Mouse (Mus musculus): Measurements from ENCODE around the gene Folr2. TPM values are rescaled to one million over a fixed set of nuclear protein-coding genes. Genes with fewer than 3 reads are reported as not detected.

Gene Folr2
- total RNA-seq, 2 experiments from 2014 or later = 6.4 to 9.1 TPM

GRCm38 (mm10) chr7:101867482-101867881 is 10.5 kb upstream of the Folr2 start:
- DNase-seq (ENCODE audit: low spot score in 2 of 2) = no peak

GRCm38 (mm10) chr7:101866491-101867265 is 9.7 kb upstream of the Folr2 start:
- no peak for DNase-seq (ENCODE audit: low spot score in 2 of 2)

GRCm38 (mm10) chr7:101863415-101863814 is 6.4 kb upstream of the Folr2 start, which contains the start of gene Anapc15:
Gene Anapc15, plus strand, starts transcription at chr7:101863715.
- DNase-seq (ENCODE audit: low spot score in 2 of 2) = no peak

- no peak for DNase-seq (ENCODE audit: low spot score in 2 of 2)
Measured at GRCm38 (mm10) chr7:101862291-101862690, 5.3 kb upstream of the Folr2 start.

- DNase-seq (ENCODE audit: low spot score in 2 of 2) = no peak
Measured at GRCm38 (mm10) chr7:101860978-101861377, 4.0 kb upstream of the Folr2 start.

GRCm38 (mm10) chr7:101858362-101858761 is 1.4 kb upstream of the Folr2 start:
- no peak for DNase-seq (ENCODE audit: low spot score in 2 of 2)

GRCm38 (mm10) chr7:101853816-101854215 is 3.2 kb downstream of the Folr2 start:
- no peak for DNase-seq (ENCODE audit: low spot score in 2 of 2)

GRCm38 (mm10) chr7:101852846-101853245 is 4.1 kb downstream of the Folr2 start:
- no peak for DNase-seq (ENCODE audit: low spot score in 2 of 2)

GRCm38 (mm10) chr7:101851689-101852088 is 5.3 kb downstream of the Folr2 start:
- DNase-seq (ENCODE audit: low spot score in 2 of 2) = no peak

- DNase-seq (ENCODE audit: low spot score in 2 of 2) = no peak
Measured at GRCm38 (mm10) chr7:101847934-101848333, 9.1 kb downstream of the Folr2 start.

- DNase-seq (ENCODE audit: low spot score in 2 of 2) = no peak
Measured at GRCm38 (mm10) chr7:101844186-101844585, 12.8 kb downstream of the Folr2 start.

GRCm38 (mm10) chr7:101837606-101838471 is 19.2 kb downstream of the Folr2 start, which contains the start of gene Inppl1:
Gene Inppl1, minus strand, starts transcription at chr7:101838229.
- DNase-seq (ENCODE audit: low spot score in 2 of 2) = peak; percentile 56 to 84

GRCm38 (mm10) chr7:101837154-101837605 is 19.8 kb downstream of the Folr2 start:
- no peak for DNase-seq (ENCODE audit: low spot score in 2 of 2)

- DNase-seq (ENCODE audit: low spot score in 2 of 2) = peak; percentile 54 to 77
Measured at GRCm38 (mm10) chr7:101836271-101837153, 20.5 kb downstream of the Folr2 start.

- no peak for DNase-seq (ENCODE audit: low spot score in 2 of 2)
Measured at GRCm38 (mm10) chr7:101835457-101836109, 21.4 kb downstream of the Folr2 start.

GRCm38 (mm10) chr7:101834903-101835302 is 22.1 kb downstream of the Folr2 start:
- DNase-seq (ENCODE audit: low spot score in 2 of 2) = no peak

GRCm38 (mm10) chr7:101833916-101834584 is 22.9 kb downstream of the Folr2 start:
- no peak for DNase-seq (ENCODE audit: low spot score in 2 of 2)

- no peak for DNase-seq (ENCODE audit: low spot score in 2 of 2)
Measured at GRCm38 (mm10) chr7:101833352-101833751, 23.6 kb downstream of the Folr2 start.

GRCm38 (mm10) chr7:101832372-101832771 is 24.6 kb downstream of the Folr2 start:
- no peak for DNase-seq (ENCODE audit: low spot score in 2 of 2)

GRCm38 (mm10) chr7:101831437-101831836 is 25.6 kb downstream of the Folr2 start:
- DNase-seq (ENCODE audit: low spot score in 2 of 2) = no peak
